Mouse (Mus musculus): ENCODE results near the gene Hunk.

- no peak for TF ChIP-seq CTCF (IDR thresholded peaks at IDR 0.05; ENCODE audit: control insufficient read depth, insufficient read depth, insufficient read length)
- TF ChIP-seq MYOG (IDR thresholded peaks at IDR 0.05; ENCODE audit: control insufficient read depth, extremely low read depth, insufficient read length): no peak
- TF ChIP-seq CEBPB (IDR thresholded peaks at IDR 0.05; ENCODE audit: low read depth): no peak
- TF ChIP-seq MYOD1 (IDR thresholded peaks at IDR 0.05; ENCODE audit: control insufficient read depth, insufficient read length, low read depth): no peak
- TF ChIP-seq USF1 (IDR thresholded peaks at IDR 0.05; ENCODE audit: low read depth): no peak
- TF ChIP-seq MAX (IDR thresholded peaks at IDR 0.05): no peak
These were observed 137.6 kb downstream of the Hunk start for GRCm38 (mm10) chr16:90523373-90523772.
